Mouse (Mus musculus): ENCODE results near the gene Gpx5. TPM values are rescaled to one million over a fixed set of nuclear protein-coding genes. Genes with fewer than 3 reads are reported as not detected.

The Gpx5 gene
- polyA plus RNA-seq (2012; ENCODE audit: insufficient read depth, insufficient read length, missing spikeins): not detected in 2 replicates

- no peaks in the 10 kb centered on the region for H3K4me1 ChIP-seq (ENCODE audit: control insufficient read depth, insufficient read depth, low read length)
- no peak within 1 kb of the TSS for H3K27ac ChIP-seq (ENCODE audit: insufficient read depth, low read depth, low read length)
- no peak for TF ChIP-seq POLR2A (IDR thresholded peaks at IDR 0.05; ENCODE audit: borderline replicate concordance, low read depth, low read length)
- no peak for TF ChIP-seq CTCF (IDR thresholded peaks at IDR 0.05; ENCODE audit: low read depth, low read length)
- H3K4me3 ChIP-seq (ENCODE audit: insufficient read depth, low read length): no peak within 1 kb of the TSS
Observed at GRCm38 (mm10) chr13:21292631-21293030, at the start of gene Gpx5. Gene Gpx5 (minus strand): TSS chr13:21292731.

GRCm38 (mm10) chr13:21327424-21327823 lies 34.9 kb upstream of the Gpx5 start:
- Histone ChIP-seq H3K27ac (ENCODE audit: insufficient read depth, low read depth, low read length) (no peak overlapping the region), H3K4me1 (ENCODE audit: control insufficient read depth, insufficient read depth, low read length) (0 out of 2 replicates have a peak, but pooled peaks cover 4% of the 10 kb centered on the region), H3K4me3 (ENCODE audit: insufficient read depth, low read length) (peak overlapping the region; percentile 55)
- TF ChIP-seq CTCF (IDR thresholded peaks at IDR 0.05; ENCODE audit: low read depth, low read length): no peak
- no peak for TF ChIP-seq POLR2A (IDR thresholded peaks at IDR 0.05; ENCODE audit: borderline replicate concordance, low read depth, low read length)

GRCm38 (mm10) chr13:21326657-21327211 lies 34.2 kb upstream of the Gpx5 start:
- 0 out of 2 replicates have a peak, but pooled peaks cover 4% of the 10 kb centered on the region for H3K4me1 ChIP-seq (ENCODE audit: control insufficient read depth, insufficient read depth, low read length)
- peak overlapping the region; percentile 55 for H3K4me3 ChIP-seq (ENCODE audit: insufficient read depth, low read length)
- TF ChIP-seq CTCF (IDR thresholded peaks at IDR 0.05; ENCODE audit: low read depth, low read length) (peak; percentile 83), POLR2A (IDR thresholded peaks at IDR 0.05; ENCODE audit: borderline replicate concordance, low read depth, low read length) (no peak)
- H3K27ac ChIP-seq (ENCODE audit: insufficient read depth, low read depth, low read length): no peak overlapping the region

DNA sequence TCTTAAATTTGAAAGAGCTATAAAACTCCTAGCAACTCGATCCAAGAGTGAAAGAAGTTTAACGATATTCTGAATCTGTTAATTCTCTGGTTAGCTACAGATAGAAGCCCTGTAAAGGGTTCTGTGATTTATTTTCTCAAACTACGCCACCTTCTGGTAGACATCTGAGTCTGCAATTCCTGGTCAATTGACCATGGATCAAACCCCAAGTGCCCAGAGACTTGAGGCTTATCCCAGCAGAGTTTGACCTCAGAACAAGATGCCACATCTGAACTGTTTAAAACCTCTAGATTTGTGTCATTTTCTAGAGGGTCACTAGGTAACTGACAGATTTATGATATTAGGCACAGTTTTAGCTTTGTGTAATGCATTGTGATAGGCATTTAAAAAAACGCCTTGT lies 33.7 kb upstream of the Gpx5 start:
- Histone ChIP-seq H3K27ac (ENCODE audit: insufficient read depth, low read depth, low read length) (no peak overlapping the region), H3K4me3 (ENCODE audit: insufficient read depth, low read length) (no peak overlapping the region), H3K4me1 (ENCODE audit: control insufficient read depth, insufficient read depth, low read length) (0 out of 2 replicates have a peak, but pooled peaks cover 4% of the 10 kb centered on the region)
- TF ChIP-seq CTCF (IDR thresholded peaks at IDR 0.05; ENCODE audit: low read depth, low read length): no peak
- TF ChIP-seq POLR2A (IDR thresholded peaks at IDR 0.05; ENCODE audit: borderline replicate concordance, low read depth, low read length): no peak

- Histone ChIP-seq H3K4me1 (ENCODE audit: control insufficient read depth, insufficient read depth, low read length) (0 out of 2 replicates have a peak, but pooled peaks cover 4% of the 10 kb centered on the region), H3K4me3 (ENCODE audit: insufficient read depth, low read length) (peak overlapping the region; percentile 42), H3K27ac (ENCODE audit: insufficient read depth, low read depth, low read length) (no peak overlapping the region)
- TF ChIP-seq CTCF (IDR thresholded peaks at IDR 0.05; ENCODE audit: low read depth, low read length): no peak
- no peak for TF ChIP-seq POLR2A (IDR thresholded peaks at IDR 0.05; ENCODE audit: borderline replicate concordance, low read depth, low read length)
Observed at GRCm38 (mm10) chr13:21323405-21323804, 30.9 kb upstream of the Gpx5 start.

DNA sequence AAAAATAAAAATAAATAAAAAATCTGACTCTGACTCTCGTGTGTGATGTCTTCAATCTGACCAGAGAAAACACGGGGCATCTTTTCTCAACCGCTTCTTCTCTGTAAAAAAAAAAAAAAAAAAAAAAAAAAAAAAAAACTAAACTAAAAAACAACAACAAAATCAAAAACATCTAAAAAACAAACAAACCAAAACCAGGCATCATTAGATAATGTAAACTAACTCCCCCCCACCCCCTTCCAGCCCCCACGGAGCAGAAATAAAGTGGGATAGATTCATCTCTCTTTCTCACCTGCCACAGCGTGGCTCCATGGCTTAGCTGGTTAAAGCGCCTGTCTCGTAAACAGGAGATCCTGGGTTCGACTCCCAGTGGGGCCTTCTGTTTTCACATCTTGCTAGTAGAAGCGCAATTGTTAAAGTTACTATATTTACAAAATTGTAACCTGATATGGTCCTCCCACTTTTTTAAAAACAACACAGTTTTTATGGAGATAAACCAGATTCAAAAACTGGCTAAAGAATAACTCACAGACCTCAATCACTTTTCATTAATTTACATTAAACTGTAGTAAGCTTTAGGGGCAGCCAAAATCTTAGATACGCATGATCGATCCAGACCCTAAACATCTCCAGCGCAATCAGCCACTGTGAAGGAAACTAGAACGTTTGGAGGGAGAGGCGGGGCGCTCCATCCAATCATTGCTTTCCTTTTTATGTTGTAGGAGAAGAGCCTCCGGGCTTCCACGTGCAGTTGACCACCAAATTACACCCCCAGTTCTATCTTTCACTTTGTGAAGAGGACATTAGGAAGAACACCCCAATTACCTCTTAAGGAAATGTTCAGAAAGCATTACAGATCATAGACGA lies 30.2 kb upstream of the Gpx5 start:
- no peak overlapping the region for H3K27ac ChIP-seq (ENCODE audit: insufficient read depth, low read depth, low read length)
- H3K4me1 ChIP-seq (ENCODE audit: control insufficient read depth, insufficient read depth, low read length): 0 out of 2 replicates have a peak, but pooled peaks cover 4% of the 10 kb centered on the region
- no peak for TF ChIP-seq CTCF (IDR thresholded peaks at IDR 0.05; ENCODE audit: low read depth, low read length)
- TF ChIP-seq POLR2A (IDR thresholded peaks at IDR 0.05; ENCODE audit: borderline replicate concordance, low read depth, low read length): no peak
- H3K4me3 ChIP-seq (ENCODE audit: insufficient read depth, low read length): peak overlapping the region; percentile 42

DNA sequence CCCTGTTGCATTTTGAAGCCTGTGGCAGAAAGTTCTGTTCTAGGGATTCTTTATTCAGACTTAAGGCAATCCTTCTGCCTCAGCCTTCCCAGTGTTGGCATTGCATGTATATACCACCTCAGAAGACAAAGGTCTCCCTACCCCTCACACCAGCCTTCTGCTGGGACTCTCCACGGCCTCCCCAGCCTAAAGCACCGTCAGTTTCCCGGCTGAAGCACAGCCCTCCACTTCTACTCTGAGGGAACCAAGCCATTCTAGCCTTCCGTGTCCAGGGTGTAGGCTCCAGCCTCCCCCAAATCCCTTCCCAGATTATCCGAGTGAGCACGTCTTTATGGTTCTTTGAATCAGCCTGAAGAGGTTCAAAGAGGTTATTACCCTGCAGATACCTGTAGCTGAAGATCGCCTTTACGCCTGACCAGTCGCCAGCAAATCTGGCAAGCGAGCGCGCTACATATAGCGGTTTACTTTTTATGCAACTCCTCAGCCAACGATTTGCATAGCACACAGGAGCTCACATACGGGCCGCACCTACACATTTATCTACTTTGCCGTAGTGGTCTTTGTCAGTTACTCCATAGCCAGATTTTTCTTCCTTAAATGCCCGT lies 29.5 kb upstream of the Gpx5 start:
- TF ChIP-seq CTCF (IDR thresholded peaks at IDR 0.05; ENCODE audit: low read depth, low read length) (no peak), POLR2A (IDR thresholded peaks at IDR 0.05; ENCODE audit: borderline replicate concordance, low read depth, low read length) (no peak)
- Histone ChIP-seq H3K4me1 (ENCODE audit: control insufficient read depth, insufficient read depth, low read length) (0 out of 2 replicates have a peak, but pooled peaks cover 3% of the 10 kb centered on the region), H3K4me3 (ENCODE audit: insufficient read depth, low read length) (peak overlapping the region; percentile 34)

GRCm38 (mm10) chr13:21320262-21320661 lies 27.7 kb upstream of the Gpx5 start:
- H3K4me1 ChIP-seq (ENCODE audit: control insufficient read depth, insufficient read depth, low read length): 0 out of 2 replicates have a peak, but pooled peaks cover 3% of the 10 kb centered on the region
- TF ChIP-seq POLR2A (IDR thresholded peaks at IDR 0.05; ENCODE audit: borderline replicate concordance, low read depth, low read length) (no peak), CTCF (IDR thresholded peaks at IDR 0.05; ENCODE audit: low read depth, low read length) (no peak)
- H3K4me3 ChIP-seq (ENCODE audit: insufficient read depth, low read length): no peak overlapping the region
- H3K27ac ChIP-seq (ENCODE audit: insufficient read depth, low read depth, low read length): no peak overlapping the region

More for the DNA sequence above, 29.5 kb upstream of the Gpx5 start:
- H3K27ac ChIP-seq (ENCODE audit: insufficient read depth, low read depth, low read length): no peak overlapping the region

- TF ChIP-seq POLR2A (IDR thresholded peaks at IDR 0.05; ENCODE audit: borderline replicate concordance, low read depth, low read length) (no peak), CTCF (IDR thresholded peaks at IDR 0.05; ENCODE audit: low read depth, low read length) (no peak)
- Histone ChIP-seq H3K4me1 (ENCODE audit: control insufficient read depth, insufficient read depth, low read length) (no peaks in the 10 kb centered on the region), H3K27ac (ENCODE audit: insufficient read depth, low read depth, low read length) (no peak overlapping the region), H3K4me3 (ENCODE audit: insufficient read depth, low read length) (no peak overlapping the region)
Observed at GRCm38 (mm10) chr13:21313903-21314302, 21.4 kb upstream of the Gpx5 start.

All from bone marrow macrophage, adult 2 months (primary cell).